Mouse (Mus musculus) small intestine, adult 2 months (tissue): ENCODE measurements around the gene Spata7. TPM values are rescaled to one million over a fixed set of nuclear protein-coding genes. Genes with fewer than 3 reads are reported as not detected.

Experiments
- H3K27ac ChIP-seq: fragments of 200-500 bp; 2 replicates; pipeline ENCODE4 v1.5.1; 2012; ENCODE audit warnings: low read depth, low read length, control low read depth, inconsistent platforms; ENCODE audit not compliant: insufficient read depth
- H3K27me3 ChIP-seq: fragments of 200-500 bp; 2 replicates; pipeline ENCODE4 v1.6.1; 2012; ENCODE audit warnings: mild to moderate bottlenecking, moderate library complexity, low read length, inconsistent platforms; ENCODE audit not compliant: control insufficient read depth, insufficient read depth
- H3K36me3 ChIP-seq: fragments of 200-500 bp; 2 replicates; pipeline ENCODE4 v1.6.1; 2012; ENCODE audit warnings: mild to moderate bottlenecking, low read length, control low read depth, inconsistent platforms; ENCODE audit not compliant: control insufficient read depth, insufficient read depth
- H3K4me1 ChIP-seq: fragments of 200-500 bp; 2 replicates; pipeline ENCODE4 v1.6.1; 2012; ENCODE audit warnings: low read length, inconsistent platforms, mixed read lengths; ENCODE audit not compliant: control insufficient read depth, insufficient read depth, insufficient read length
- H3K4me3 ChIP-seq: fragments of 200-500 bp; 2 replicates; pipeline ENCODE4 v1.5.1; 2012; ENCODE audit warnings: low read depth, mild to moderate bottlenecking, control low read depth, inconsistent platforms, low read length, moderate library complexity
- CTCF ChIP-seq: fragments of 200-500 bp; IDR thresholded peaks from 2 replicates; pipeline ENCODE4 v1.5.1; 2012; ENCODE audit warnings: low read depth, mild to moderate bottlenecking, control low read depth, inconsistent platforms, low read length, moderate library complexity, mixed read lengths; ENCODE audit not compliant: insufficient replicate concordance, insufficient read length; ENCODE audit errors: extremely low read depth
- POLR2A ChIP-seq: fragments of 200-500 bp; IDR thresholded peaks from 2 replicates; pipeline ENCODE4 v1.6.1; 2012; ENCODE audit warnings: low read depth, mild to moderate bottlenecking, control low read depth, inconsistent platforms, low read length, moderate library complexity
- WGBS: fragments of 180-500 bp; shearing (Covaris S2); methylation state at CpG from one replicate; pipeline ENCODE4 v1.1.7; 2018; 5-methylcytosine and 5-hydroxymethylcytosine counted together
- polyA plus RNA-seq: library from polyadenylated mRNA; depleted of rRNA; stranded (reverse); fragments of >200 nt; gene quantifications from 2 replicates; pipeline ENCODE4 v1.2.3, GENCODE M21; 2012; rRNA removed

Spata7 gene
- polyA plus RNA-seq, 1 experiment = 0.44 TPM

GRCm38 (mm10) chr12:98716142-98716541 lies 88.2 kb downstream of the Spata7 start:
- TF ChIP-seq CTCF (no peak), POLR2A (no peak)
- no peaks in the 10 kb centered on the region for H3K27me3 ChIP-seq
- H3K4me3 ChIP-seq = no peak overlapping the region
- 41% methylated on average over 2 of the region's 2 CpGs for WGBS
- 0 out of 2 replicates have a peak overlapping the region, but pooled peaks have one; percentile 18 for H3K27ac ChIP-seq
- H3K4me1 ChIP-seq = peaks cover 15% of the 10 kb centered on the region; the same call in 1 of the 2 replicates
- no peaks in the 10 kb centered on the region for H3K36me3 ChIP-seq

Other genes with a start within 250 kb of the Spata7 start
- 0.32 and 1.5 TPM in 2 replicates for gene Kcnk10, start 49.8 kb upstream of the Spata7 start, polyA plus RNA-seq
- 9.6 and 24.7 TPM in 2 replicates for gene Ptpn21, start 109.2 kb downstream of the Spata7 start, polyA plus RNA-seq
- 6.7 and 14.8 TPM in 2 replicates for gene Zc3h14, start 118.8 kb downstream of the Spata7 start, polyA plus RNA-seq